Mouse (Mus musculus) central nervous system, embryonic 11.5 days (tissue): ENCODE results near the gene AI413582. TPM values are rescaled to one million over a fixed set of nuclear protein-coding genes. Genes with fewer than 3 reads are reported as not detected.

Source experiments
- polyA plus RNA-seq: library from polyadenylated mRNA; depleted of rRNA; stranded (reverse); fragments of >200 nt; gene quantifications from 2 replicates; pipeline ENCODE4 v1.2.3, GENCODE M21; 2012; rRNA removed

The AI413582 gene
- 11.1 and 13.9 TPM in 2 replicates for polyA plus RNA-seq

GRCm38 (mm10) chr17:27565163-27565941 is at the start of gene AI413582:
AI413582 (minus strand) TSS chr17:27565756.

GRCm38 (mm10) chr17:27556315-27557011 is 9.1 kb downstream of the AI413582 start, which contains the start of gene Hmga1:
Hmga1 (plus strand) TSS chr17:27556497.

GRCm38 (mm10) chr17:27521303-27521702 is 44.3 kb downstream of the AI413582 start, which contains the start of gene Grm4:
Grm4 (minus strand) TSS chr17:27521403.

Other genes starting within 250 kb of the AI413582 start
- gene Grm4, start 44.4 kb downstream of the AI413582 start, polyA plus RNA-seq = 4.8 and 7.1 TPM in 2 replicates
- 284 and 304 TPM in 2 replicates for gene Hmga1, start 9.3 kb downstream of the AI413582 start, polyA plus RNA-seq
- gene Nudt3, start 57.7 kb upstream of the AI413582 start, polyA plus RNA-seq = 196 and 673 TPM in 2 replicates
- gene RPS10-NUDT3, start 69.5 kb upstream of the AI413582 start, polyA plus RNA-seq = 0.23 TPM in 1 of 2 replicates, not detected in the other
- 1,632 and 1,758 TPM in 2 replicates for gene Rps10, start 70.9 kb upstream of the AI413582 start, polyA plus RNA-seq
- gene Pacsin1, start 89.8 kb upstream of the AI413582 start, polyA plus RNA-seq = 3.4 TPM in 2 replicates
- gene Spdef, start 163.2 kb upstream of the AI413582 start, polyA plus RNA-seq = 0.35 and 0.63 TPM in 2 replicates